Mouse (Mus musculus): ENCODE results near the gene Exoc6b. TPM values are rescaled to one million over a fixed set of nuclear protein-coding genes. Genes with fewer than 3 reads are reported as not detected.
A peak's percentile ranks its signal among the peaks of the same experiment; 100 is the strongest.
"Not testable (repeated sequence)": the region's sequence is repeated elsewhere in the genome, so short reads cannot be mapped to it uniquely, and the experiment has no call there.

Exoc6b gene
- polyA plus RNA-seq (2016; fragmentation: Nextera tagmentation; extraction: Ambion mirVana) = 42.3 and 44.1 TPM in 2 replicates

DNA sequence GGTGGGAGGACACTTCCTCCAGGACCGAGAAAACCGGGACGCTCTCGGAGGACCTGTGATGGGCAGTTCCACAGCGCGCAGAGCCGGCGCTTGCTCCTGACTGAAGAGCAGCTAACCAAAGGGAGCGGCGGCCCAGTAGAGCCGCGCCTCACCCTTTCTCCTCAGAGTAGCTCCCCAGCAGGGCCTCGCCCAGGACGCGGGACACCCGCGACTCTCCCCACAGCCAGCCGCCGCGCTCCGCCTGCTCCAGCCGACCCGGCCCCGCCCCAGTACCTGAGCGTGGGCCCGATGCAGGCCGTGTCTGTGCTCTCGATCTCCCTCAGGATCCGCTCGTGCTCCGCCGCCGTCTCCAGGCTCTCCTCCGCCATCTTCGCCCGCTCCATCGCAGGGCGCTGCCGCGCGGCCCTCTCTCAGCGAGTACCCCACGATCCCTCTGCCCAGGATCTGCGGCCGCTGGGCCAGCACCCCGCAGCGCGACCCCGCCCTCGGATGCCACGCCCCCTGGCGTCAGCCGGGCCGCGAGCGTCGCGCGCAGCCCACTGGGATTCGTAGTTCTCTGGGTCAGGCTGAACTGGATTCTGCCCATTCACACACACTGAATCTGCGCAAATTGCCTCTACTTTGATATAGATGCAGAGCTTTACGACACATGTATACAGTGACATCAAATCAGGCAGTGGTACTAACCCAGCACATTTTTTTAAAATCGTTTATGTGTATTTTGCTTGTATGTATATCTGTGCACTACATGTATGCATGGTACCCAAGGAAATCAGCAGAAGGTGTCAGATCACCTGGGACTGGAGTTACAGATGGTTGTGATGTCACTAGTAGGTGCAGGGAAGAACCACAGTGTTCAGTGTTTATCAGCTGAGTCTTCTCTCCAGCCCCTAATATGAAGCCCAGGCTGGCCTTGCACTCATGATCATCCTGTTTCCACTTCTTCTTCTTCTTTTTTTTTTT, at the start of gene Exoc6b:
Gene Exoc6b, minus strand, starts transcription at position 491 of the 963 bp plus-strand sequence.
- peak within 1 kb of the TSS; percentile 56 for H3K4me2 ChIP-seq (replicated peaks)
- H3K4me3 ChIP-seq = peak within 1 kb of the TSS; percentile 72
- no peaks in the 10 kb centered on the region for H3K36me3 ChIP-seq
- ATAC-seq (ENCODE audit: low FRiP score, low read depth) = peak; percentile 93
- H3K27ac ChIP-seq = peak within 1 kb of the TSS; percentile 29; the same call in 1 of the 2 replicates
- WGBS = 1% methylated on average over 63 of the region's 63 CpGs
- H3K27me3 ChIP-seq (replicated peaks) = no peaks in the 10 kb centered on the region
- H3K4me1 ChIP-seq = peaks cover 10% of the 10 kb centered on the region
- peak within 1 kb of the TSS; percentile 88 for H3K9ac ChIP-seq
- no peaks in the 10 kb centered on the region for H3K9me3 ChIP-seq

GRCm38 (mm10) chr6:85117545-85118511, 48.5 kb upstream of the Exoc6b start:
- H3K4me2 ChIP-seq (replicated peaks); H3K4me3 ChIP-seq; H3K9me3 ChIP-seq; H3K9ac ChIP-seq; H3K27me3 ChIP-seq (replicated peaks); H3K36me3 ChIP-seq; H3K27ac ChIP-seq; H3K4me1 ChIP-seq; ATAC-seq (ENCODE audit: low FRiP score, low read depth): not testable (repeated sequence)
- 43% methylated on average over 11 of the region's 11 CpGs for WGBS

DNA sequence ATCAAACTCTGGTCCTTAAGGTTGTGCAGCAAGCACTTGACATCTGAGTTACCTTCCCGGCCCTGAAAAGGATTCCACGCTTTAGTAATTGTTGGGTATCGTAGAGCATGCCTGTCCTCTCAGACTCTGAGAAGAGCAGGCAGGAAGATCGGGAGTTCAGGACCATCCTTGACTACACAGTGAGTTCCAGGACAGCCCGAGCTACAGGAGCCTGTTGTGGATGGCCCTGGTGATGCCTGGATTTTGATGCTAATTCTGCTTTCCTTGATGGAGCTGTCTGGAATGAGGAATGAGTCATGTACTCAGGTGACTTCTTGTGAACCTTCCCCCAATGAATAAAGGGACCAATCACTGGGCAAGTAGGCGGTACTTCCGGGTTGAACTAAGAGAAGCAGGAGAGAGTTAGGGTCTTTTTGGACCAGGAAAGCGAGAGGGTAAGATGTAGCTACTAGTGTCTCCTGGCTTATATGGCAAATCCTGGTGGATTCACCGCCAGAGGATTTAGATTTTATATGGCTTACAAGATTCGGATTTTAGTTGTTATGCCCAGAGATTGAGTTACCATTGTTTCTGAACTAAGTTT, 35.8 kb upstream of the Exoc6b start:
- no peaks in the 10 kb centered on the region for H3K27me3 ChIP-seq (replicated peaks)
- no peak overlapping the region for H3K4me3 ChIP-seq
- no peaks in the 10 kb centered on the region for H3K4me1 ChIP-seq
- 88% methylated on average over 10 of the region's 10 CpGs for WGBS
- no peak overlapping the region for H3K27ac ChIP-seq
- no peak for ATAC-seq (ENCODE audit: low FRiP score, low read depth)
- H3K9ac ChIP-seq = no peak overlapping the region
- H3K36me3 ChIP-seq = no peaks in the 10 kb centered on the region
- H3K9me3 ChIP-seq = no peaks in the 10 kb centered on the region
- no peak overlapping the region for H3K4me2 ChIP-seq (replicated peaks)

DNA sequence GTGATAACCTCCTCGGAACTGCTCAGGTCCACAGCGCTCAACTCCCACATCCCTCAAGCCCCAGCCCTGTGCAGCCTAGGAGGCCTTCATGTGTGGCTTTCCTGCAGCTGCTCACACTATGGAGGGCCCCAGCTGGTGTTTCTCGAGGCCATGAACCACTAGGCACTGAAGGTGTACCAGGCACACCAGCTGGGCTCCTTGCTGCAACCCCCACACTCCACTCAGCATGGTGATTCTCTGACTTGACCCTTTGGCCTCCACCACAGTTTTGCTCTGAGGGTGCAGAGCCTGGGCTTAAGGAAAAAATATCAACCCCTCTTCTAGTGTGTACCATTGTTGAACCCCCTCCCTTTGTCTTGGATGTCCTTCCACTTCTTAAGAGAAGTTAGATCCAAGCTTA, 34.0 kb upstream of the Exoc6b start:
- 85% methylated on average over 3 of the region's 3 CpGs for WGBS
- H3K9ac ChIP-seq = no peak overlapping the region
- H3K4me1 ChIP-seq = no peaks in the 10 kb centered on the region
- no peaks in the 10 kb centered on the region for H3K36me3 ChIP-seq
- H3K27me3 ChIP-seq (replicated peaks) = no peaks in the 10 kb centered on the region
- no peak overlapping the region for H3K4me3 ChIP-seq
- H3K4me2 ChIP-seq (replicated peaks) = no peak overlapping the region
- H3K9me3 ChIP-seq = no peaks in the 10 kb centered on the region
- no peak overlapping the region for H3K27ac ChIP-seq
- no peak for ATAC-seq (ENCODE audit: low FRiP score, low read depth)

GRCm38 (mm10) chr6:85096441-85096840, 27.1 kb upstream of the Exoc6b start:
- Histone ChIP-seq H3K27ac (no peak overlapping the region), H3K4me1 (no peaks in the 10 kb centered on the region), H3K27me3 (replicated peaks) (no peaks in the 10 kb centered on the region), H3K9ac (no peak overlapping the region), H3K4me3 (no peak overlapping the region), H3K4me2 (replicated peaks) (no peak overlapping the region), H3K36me3 (no peaks in the 10 kb centered on the region), H3K9me3 (no peaks in the 10 kb centered on the region)
- ATAC-seq (ENCODE audit: low FRiP score, low read depth) = no peak
- WGBS = 92% methylated on average over 2 of the region's 2 CpGs

- no peaks in the 10 kb centered on the region for H3K4me1 ChIP-seq
- H3K27me3 ChIP-seq (replicated peaks) = no peaks in the 10 kb centered on the region
- H3K9me3 ChIP-seq = no peaks in the 10 kb centered on the region
- 83% methylated on average over 4 of the region's 4 CpGs for WGBS
- no peak overlapping the region for H3K4me3 ChIP-seq
- no peak overlapping the region for H3K9ac ChIP-seq
- H3K27ac ChIP-seq = no peak overlapping the region
- H3K4me2 ChIP-seq (replicated peaks) = no peak overlapping the region
- H3K36me3 ChIP-seq = no peaks in the 10 kb centered on the region
- no peak for ATAC-seq (ENCODE audit: low FRiP score, low read depth)
Measured at GRCm38 (mm10) chr6:85087425-85087824, 18.1 kb upstream of the Exoc6b start.

GRCm38 (mm10) chr6:85086645-85087044, 17.3 kb upstream of the Exoc6b start:
- H3K4me2 ChIP-seq (replicated peaks) = no peak overlapping the region
- no peaks in the 10 kb centered on the region for H3K36me3 ChIP-seq
- no peaks in the 10 kb centered on the region for H3K27me3 ChIP-seq (replicated peaks)
- no peak overlapping the region for H3K4me3 ChIP-seq
- 77% methylated on average over 3 of the region's 3 CpGs for WGBS
- H3K4me1 ChIP-seq = no peaks in the 10 kb centered on the region
- no peak overlapping the region for H3K27ac ChIP-seq
- no peaks in the 10 kb centered on the region for H3K9me3 ChIP-seq
- H3K9ac ChIP-seq = no peak overlapping the region
- ATAC-seq (ENCODE audit: low FRiP score, low read depth) = no peak

- 88% methylated on average over 29 of the region's 29 CpGs for WGBS
- not testable (repeated sequence) for ATAC-seq (ENCODE audit: low FRiP score, low read depth); H3K4me3 ChIP-seq; H3K9ac ChIP-seq; H3K36me3 ChIP-seq; H3K4me2 ChIP-seq (replicated peaks); H3K4me1 ChIP-seq; H3K27me3 ChIP-seq (replicated peaks); H3K9me3 ChIP-seq; H3K27ac ChIP-seq
Measured at GRCm38 (mm10) chr6:85076179-85076720, 6.9 kb upstream of the Exoc6b start.

- no peaks in the 10 kb centered on the region for H3K4me1 ChIP-seq
- H3K4me2 ChIP-seq (replicated peaks) = no peak overlapping the region
- H3K9ac ChIP-seq = no peak overlapping the region
- WGBS = 17% methylated on average over 2 of the region's 2 CpGs
- H3K9me3 ChIP-seq = no peaks in the 10 kb centered on the region
- no peak overlapping the region for H3K4me3 ChIP-seq
- no peaks in the 10 kb centered on the region for H3K27me3 ChIP-seq (replicated peaks)
- no peak overlapping the region for H3K27ac ChIP-seq
- ATAC-seq (ENCODE audit: low FRiP score, low read depth) = no peak
- no peaks in the 10 kb centered on the region for H3K36me3 ChIP-seq
Measured at GRCm38 (mm10) chr6:85074996-85075395, 5.7 kb upstream of the Exoc6b start.

GRCm38 (mm10) chr6:85068322-85069022, 841 bp downstream of the Exoc6b start:
- Histone ChIP-seq H3K27me3 (replicated peaks) (no peaks in the 10 kb centered on the region), H3K4me3 (peak overlapping the region; percentile 72), H3K9ac (peak overlapping the region; percentile 88), H3K27ac (no peak overlapping the region), H3K4me1 (peaks cover 10% of the 10 kb centered on the region), H3K9me3 (no peaks in the 10 kb centered on the region), H3K36me3 (no peaks in the 10 kb centered on the region), H3K4me2 (replicated peaks) (peak overlapping the region; percentile 56)
- WGBS = 5% methylated on average over 17 of the region's 17 CpGs
- ATAC-seq (ENCODE audit: low FRiP score, low read depth) = peak; percentile 38

GRCm38 (mm10) chr6:85057641-85058040, 11.7 kb downstream of the Exoc6b start:
- 75% methylated on average over 1 of the region's 1 CpGs for WGBS

More at GRCm38 (mm10) chr6:85057641-85058040, 11.7 kb downstream of the Exoc6b start:
- H3K4me2 ChIP-seq (replicated peaks) = no peak overlapping the region
- no peaks in the 10 kb centered on the region for H3K27me3 ChIP-seq (replicated peaks)
- no peaks in the 10 kb centered on the region for H3K9me3 ChIP-seq
- H3K27ac ChIP-seq = no peak overlapping the region
- H3K9ac ChIP-seq = no peak overlapping the region
- ATAC-seq (ENCODE audit: low FRiP score, low read depth) = no peak
- no peaks in the 10 kb centered on the region for H3K36me3 ChIP-seq
- H3K4me1 ChIP-seq = no peaks in the 10 kb centered on the region
- H3K4me3 ChIP-seq = no peak overlapping the region

Data from neural tube, embryonic 12.5 days (tissue).